Mouse (Mus musculus) megakaryocyte, embryonic 14.5 days (primary cell): ENCODE results near the gene Sh3bgr.

Source experiments
- FLI1 ChIP-seq: IDR thresholded peaks from 2 replicates; pipeline ENCODE4 v1.6.1; 2012; ENCODE audit warnings: low read length, inconsistent platforms, mixed read lengths
- GATA1 ChIP-seq: IDR thresholded peaks from 3 replicates; pipeline ENCODE4 v1.6.1; 2012; ENCODE audit warnings: mixed read lengths, low read length, inconsistent platforms, borderline replicate concordance

GRCm38 (mm10) chr16:96160927-96161326 lies 39.3 kb upstream of the Sh3bgr start:
- TF ChIP-seq GATA1 (no peak), FLI1 (no peak)
